Mouse (Mus musculus): ENCODE measurements around the gene Agap1.

Agap1 gene

GRCm38 (mm10) chr1:89509763-89510340 lies 55.2 kb downstream of the Agap1 start:
- DNase-seq: no peak

GRCm38 (mm10) chr1:89510731-89511130 lies 56.1 kb downstream of the Agap1 start:
- no peak for DNase-seq

GRCm38 (mm10) chr1:89513616-89514283 lies 59.1 kb downstream of the Agap1 start:
- no peak for DNase-seq

- DNase-seq: no peak
These were observed 61.4 kb downstream of the Agap1 start for GRCm38 (mm10) chr1:89515808-89516560.

- DNase-seq: no peak
These were observed 63.2 kb downstream of the Agap1 start for GRCm38 (mm10) chr1:89517817-89518216.

GRCm38 (mm10) chr1:89519914-89520643 lies 65.5 kb downstream of the Agap1 start:
- no peak for DNase-seq

- DNase-seq: no peak
These were observed 66.8 kb downstream of the Agap1 start for GRCm38 (mm10) chr1:89521406-89521805.

- no peak for DNase-seq
These were observed 67.4 kb downstream of the Agap1 start for GRCm38 (mm10) chr1:89521935-89522535.

- peak; percentile 97 for DNase-seq
These were observed 69.8 kb downstream of the Agap1 start for GRCm38 (mm10) chr1:89524369-89524768.

- no peak for DNase-seq
These were observed 70.4 kb downstream of the Agap1 start for GRCm38 (mm10) chr1:89524998-89525397.

GRCm38 (mm10) chr1:89525825-89526224 lies 71.2 kb downstream of the Agap1 start:
- peak; percentile 75 for DNase-seq

- DNase-seq: peak; percentile 49
These were observed 74.2 kb downstream of the Agap1 start for GRCm38 (mm10) chr1:89528671-89529276.

GRCm38 (mm10) chr1:89533702-89534101 lies 79.1 kb downstream of the Agap1 start:
- DNase-seq: peak; percentile 50

GRCm38 (mm10) chr1:89535206-89535605 lies 80.6 kb downstream of the Agap1 start:
- no peak for DNase-seq

GRCm38 (mm10) chr1:89538163-89538946 lies 83.7 kb downstream of the Agap1 start:
- DNase-seq: no peak

- no peak for DNase-seq
These were observed 84.5 kb downstream of the Agap1 start for GRCm38 (mm10) chr1:89539127-89539526.

GRCm38 (mm10) chr1:89541151-89541550 lies 86.5 kb downstream of the Agap1 start:
- DNase-seq: no peak

GRCm38 (mm10) chr1:89542464-89542863 lies 87.9 kb downstream of the Agap1 start:
- DNase-seq: no peak

GRCm38 (mm10) chr1:89543312-89543711 lies 88.7 kb downstream of the Agap1 start:
- DNase-seq: no peak

GRCm38 (mm10) chr1:89544094-89544493 lies 89.5 kb downstream of the Agap1 start:
- DNase-seq: no peak

- no peak for DNase-seq
These were observed 90.5 kb downstream of the Agap1 start for GRCm38 (mm10) chr1:89545099-89545498.
